Mouse (Mus musculus): ENCODE measurements around the gene Vmn1r85. TPM values are rescaled to one million over a fixed set of nuclear protein-coding genes. Genes with fewer than 3 reads are reported as not detected.

The Vmn1r85 gene
- total and polyA plus RNA-seq, 2 experiments from 2014 or later, result 0.28 to 0.58 TPM

GRCm38 (mm10) chr7:13039181-13039580 is 55.8 kb downstream of the Vmn1r85 start:
- H3K27me3 ChIP-seq (ENCODE audit: insufficient read depth, low read length), result 0 out of 2 replicates have a peak, but pooled peaks cover 3% of the 10 kb centered on the region
- H3K9ac ChIP-seq (replicated peaks; ENCODE audit: low read length), result peak overlapping the region; percentile 98; the same call in 1 of the 2 replicates
- ATAC-seq (no peak), DNase-seq (ENCODE audit: low spot score) (no peak)
- no peak overlapping the region for H3K4me3 ChIP-seq (ENCODE audit: low read length)
- no peaks in the 10 kb centered on the region for H3K9me3 ChIP-seq (ENCODE audit: low read length)
- H3K4me1 ChIP-seq (ENCODE audit: insufficient read depth, low read length), result peaks cover 8% of the 10 kb centered on the region
- 91% methylated on average over 1 of the region's 1 CpGs for WGBS
- H3K27ac ChIP-seq, result peak overlapping the region; percentile 100; the same call in 1 of the 2 replicates
- H3K4me2 ChIP-seq (ENCODE audit: low read depth, low read length), result peak overlapping the region; percentile 62
- H3K36me3 ChIP-seq (ENCODE audit: insufficient read depth, low read length), result peaks cover 16% of the 10 kb centered on the region
- no peak for TF ChIP-seq CTCF (IDR thresholded peaks at IDR 0.05; ENCODE audit: low read depth)

- peak overlapping the region; percentile 86 for H3K4me3 ChIP-seq (ENCODE audit: low read length)
- ATAC-seq (no peak), DNase-seq (ENCODE audit: low spot score) (peak; percentile 46)
- peak overlapping the region; percentile 62 for H3K4me2 ChIP-seq (ENCODE audit: low read depth, low read length)
- H3K27me3 ChIP-seq (ENCODE audit: insufficient read depth, low read length), result 0 out of 2 replicates have a peak, but pooled peaks cover 3% of the 10 kb centered on the region
- TF ChIP-seq CTCF (IDR thresholded peaks at IDR 0.05; ENCODE audit: low read depth), result no peak
- H3K9me3 ChIP-seq (ENCODE audit: low read length), result no peaks in the 10 kb centered on the region
- WGBS, result 14% methylated on average over 15 of the region's 15 CpGs
- H3K9ac ChIP-seq (replicated peaks; ENCODE audit: low read length), result peak overlapping the region; percentile 98
- peak overlapping the region; percentile 100 for H3K27ac ChIP-seq
- H3K4me1 ChIP-seq (ENCODE audit: insufficient read depth, low read length), result peaks cover 8% of the 10 kb centered on the region
- H3K36me3 ChIP-seq (ENCODE audit: insufficient read depth, low read length), result peaks cover 16% of the 10 kb centered on the region
These were observed 56.3 kb downstream of the Vmn1r85 start for GRCm38 (mm10) chr7:13038621-13039169.

- Histone ChIP-seq H3K27ac (peak within 1 kb of the TSS; percentile 100), H3K4me3 (ENCODE audit: low read length) (peak within 1 kb of the TSS; percentile 86), H3K36me3 (ENCODE audit: insufficient read depth, low read length) (peaks cover 16% of the 10 kb centered on the region), H3K27me3 (ENCODE audit: insufficient read depth, low read length) (0 out of 2 replicates have a peak, but pooled peaks cover 3% of the 10 kb centered on the region), H3K4me1 (ENCODE audit: insufficient read depth, low read length) (peaks cover 9% of the 10 kb centered on the region; the same call in 1 of the 2 replicates), H3K9ac (replicated peaks; ENCODE audit: low read length) (peak within 1 kb of the TSS; percentile 98), H3K9me3 (ENCODE audit: low read length) (no peaks in the 10 kb centered on the region), H3K4me2 (ENCODE audit: low read depth, low read length) (peak within 1 kb of the TSS; percentile 62)
- TF ChIP-seq CTCF (IDR thresholded peaks at IDR 0.05; ENCODE audit: low read depth), result no peak
- peak; percentile 100 for DNase-seq (ENCODE audit: low spot score)
- under 1% methylated on average over 54 of the region's 65 CpGs for WGBS
- ATAC-seq, result peak; percentile 92
These were observed 56.9 kb downstream of the Vmn1r85 start, which contains the start of gene Ube2m for GRCm38 (mm10) chr7:13037901-13038555. Gene Ube2m, minus strand, starts transcription at chr7:13038275.

GRCm38 (mm10) chr7:13037366-13037765 is 57.6 kb downstream of the Vmn1r85 start:
- peak overlapping the region; percentile 98 for H3K9ac ChIP-seq (replicated peaks; ENCODE audit: low read length)
- H3K4me2 ChIP-seq (ENCODE audit: low read depth, low read length), result peak overlapping the region; percentile 62
- TF ChIP-seq CTCF (IDR thresholded peaks at IDR 0.05; ENCODE audit: low read depth), result no peak
- 2% methylated on average over 28 of the region's 33 CpGs for WGBS
- H3K27ac ChIP-seq, result peak overlapping the region; percentile 100
- peaks cover 22% of the 10 kb centered on the region for H3K36me3 ChIP-seq (ENCODE audit: insufficient read depth, low read length)
- no peaks in the 10 kb centered on the region for H3K27me3 ChIP-seq (ENCODE audit: insufficient read depth, low read length)
- no peaks in the 10 kb centered on the region for H3K9me3 ChIP-seq (ENCODE audit: low read length)
- DNase-seq (ENCODE audit: low spot score) (no peak), ATAC-seq (no peak)
- H3K4me3 ChIP-seq (ENCODE audit: low read length), result peak overlapping the region; percentile 86
- H3K4me1 ChIP-seq (ENCODE audit: insufficient read depth, low read length), result peaks cover 9% of the 10 kb centered on the region; the same call in 1 of the 2 replicates

GRCm38 (mm10) chr7:13036806-13037205 is 58.2 kb downstream of the Vmn1r85 start:
- whole genome bisulfite sequencing, result 46% methylated on average over 4 of the region's 4 CpGs
- peak overlapping the region; percentile 62 for H3K4me2 ChIP-seq (ENCODE audit: low read depth, low read length)
- peak overlapping the region; percentile 86 for H3K4me3 ChIP-seq (ENCODE audit: low read length)
- peaks cover 9% of the 10 kb centered on the region; the same call in 1 of the 2 replicates for H3K4me1 ChIP-seq (ENCODE audit: insufficient read depth, low read length)
- H3K27ac ChIP-seq, result peak overlapping the region; percentile 100; the same call in 1 of the 2 replicates
- H3K27me3 ChIP-seq (ENCODE audit: insufficient read depth, low read length), result no peaks in the 10 kb centered on the region
- DNase-seq (ENCODE audit: low spot score) (no peak), ATAC-seq (no peak)
- H3K36me3 ChIP-seq (ENCODE audit: insufficient read depth, low read length), result peaks cover 28% of the 10 kb centered on the region
- TF ChIP-seq CTCF (IDR thresholded peaks at IDR 0.05; ENCODE audit: low read depth), result no peak
- H3K9me3 ChIP-seq (ENCODE audit: low read length), result no peaks in the 10 kb centered on the region
- H3K9ac ChIP-seq (replicated peaks; ENCODE audit: low read length), result peak overlapping the region; percentile 98

- WGBS, result 83% methylated on average over 17 of the region's 17 CpGs
- Histone ChIP-seq H3K27ac (peak overlapping the region; percentile 96; the same call in 1 of the 2 replicates), H3K9me3 (ENCODE audit: low read length) (no peaks in the 10 kb centered on the region), H3K9ac (replicated peaks; ENCODE audit: low read length) (peak overlapping the region; percentile 73; the same call in 1 of the 2 replicates), H3K4me3 (ENCODE audit: low read length) (no peak overlapping the region), H3K27me3 (ENCODE audit: insufficient read depth, low read length) (no peaks in the 10 kb centered on the region), H3K4me2 (ENCODE audit: low read depth, low read length) (peak overlapping the region; percentile 92; the same call in 1 of the 2 replicates), H3K4me1 (ENCODE audit: insufficient read depth, low read length) (peaks cover 9% of the 10 kb centered on the region; the same call in 1 of the 2 replicates), H3K36me3 (ENCODE audit: insufficient read depth, low read length) (peaks cover 36% of the 10 kb centered on the region)
- ATAC-seq, result no peak
- no peak for DNase-seq (ENCODE audit: low spot score)
- peak; percentile 16; the same call in 1 of the 2 replicates for TF ChIP-seq CTCF (IDR thresholded peaks at IDR 0.05; ENCODE audit: low read depth)
These were observed 59.6 kb downstream of the Vmn1r85 start for GRCm38 (mm10) chr7:13035211-13035855.

All from hindbrain, postnatal 0 days (tissue).